Mouse (Mus musculus) liver, embryonic 16.5 days (tissue): ENCODE data around the gene Cramp1l. TPM values are rescaled to one million over a fixed set of nuclear protein-coding genes. Genes with fewer than 3 reads are reported as not detected.

Source experiments
- ATAC-seq: fragments of 200-750 bp; cut with Nextera tagmentation; 2 replicates; pipeline ENCODE4 v1.8.0; 2017; ENCODE audit warnings: low read depth, mild to moderate bottlenecking, moderate number of reproducible peaks, moderate library complexity
- H3K27ac ChIP-seq: fragments of 300-500 bp; sonication (generic); 2 replicates; pipeline ENCODE4 v1.5.1; 2014; ENCODE audit warnings: mild to moderate bottlenecking, low read length
- H3K27me3 ChIP-seq: fragments of 300-500 bp; sonication (generic); 2 replicates; pipeline ENCODE4 v1.6.1; 2014; ENCODE audit warnings: low read depth, low read length, mixed read lengths; ENCODE audit not compliant: control insufficient read depth, insufficient read depth
- H3K36me3 ChIP-seq: fragments of 300-500 bp; sonication (generic); 2 replicates; pipeline ENCODE4 v1.6.1; 2014; ENCODE audit warnings: mild to moderate bottlenecking; ENCODE audit not compliant: control insufficient read depth, insufficient read depth
- H3K4me1 ChIP-seq: fragments of 300-500 bp; sonication (generic); 2 replicates; pipeline ENCODE4 v1.6.1; 2014; ENCODE audit warnings: low read depth, low read length, mixed read lengths; ENCODE audit not compliant: control insufficient read depth
- H3K4me2 ChIP-seq: fragments of 300-500 bp; sonication (generic); 2 replicates; pipeline ENCODE4 v1.6.1; 2014; ENCODE audit warnings: low read depth, low read length, mixed read lengths
- H3K4me3 ChIP-seq: fragments of 300-500 bp; sonication (generic); 2 replicates; pipeline ENCODE4 v1.5.1; 2014; ENCODE audit warnings: low read depth, mild to moderate bottlenecking, low read length
- H3K9ac ChIP-seq: fragments of 300-500 bp; sonication (generic); 2 replicates; pipeline ENCODE4 v1.6.1; 2014; ENCODE audit warnings: low read depth, low read length
- H3K9me3 ChIP-seq: fragments of 300-500 bp; sonication (generic); replicated peaks from 2 replicates; pipeline ENCODE4 v1.6.1; 2016; ENCODE audit warnings: low read length; ENCODE audit not compliant: control insufficient read depth
- polyA plus RNA-seq: library from polyadenylated mRNA; unstranded; fragments of >200 nt; fragmentation: Nextera tagmentation; extraction: Ambion mirVana; gene quantifications from 2 replicates; pipeline ENCODE4 v1.2.1, GENCODE M21; 2015

The Cramp1l gene
- polyA plus RNA-seq, 1 experiment from 2014 or later: 2.9 TPM

DNA sequence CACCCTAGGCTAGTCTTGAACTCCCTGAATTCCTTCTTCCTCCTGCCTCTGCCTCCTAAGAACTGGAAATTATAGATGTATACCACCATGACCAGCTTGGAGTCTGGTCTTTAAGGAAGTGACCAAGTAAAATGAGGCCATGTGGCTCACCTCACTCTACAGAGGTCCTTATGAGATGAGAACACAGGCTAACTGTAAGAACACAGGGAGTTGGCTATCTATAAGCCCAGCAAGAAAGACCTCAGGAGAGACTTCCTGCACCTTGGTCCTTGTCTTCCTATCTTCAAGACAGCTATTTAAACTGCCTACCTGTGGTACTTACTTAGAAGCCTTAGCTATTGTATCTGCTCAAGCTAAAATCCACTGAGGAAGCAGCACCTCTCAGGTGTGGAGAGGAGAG lies 101.6 kb downstream of the Cramp1l start:
- Histone ChIP-seq H3K36me3 (peaks cover 71% of the 10 kb centered on the region), H3K4me3 (no peak overlapping the region), H3K9me3 (no peaks in the 10 kb centered on the region), H3K27me3 (no peaks in the 10 kb centered on the region), H3K4me1 (no peaks in the 10 kb centered on the region), H3K27ac (no peak overlapping the region), H3K9ac (no peak overlapping the region), H3K4me2 (no peak overlapping the region)
- ATAC-seq: no peak

Other genes starting within 250 kb of the Cramp1l start
- 0.30 and 0.56 TPM in 2 replicates for gene Meiob, start 211.5 kb downstream of the Cramp1l start, polyA plus RNA-seq
- gene Hagh, start 175.6 kb downstream of the Cramp1l start, polyA plus RNA-seq: 124 and 125 TPM in 2 replicates
- gene Fahd1, start 165.4 kb downstream of the Cramp1l start, polyA plus RNA-seq: 46.3 and 47.3 TPM in 2 replicates
- 11.0 and 11.7 TPM in 2 replicates for gene Igfals, start 149.8 kb downstream of the Cramp1l start, polyA plus RNA-seq
- 53.2 and 55.5 TPM in 2 replicates for gene Nubp2, start 129.4 kb downstream of the Cramp1l start, polyA plus RNA-seq
- 38.9 and 40.3 TPM in 2 replicates for gene Spsb3, start 129.1 kb downstream of the Cramp1l start, polyA plus RNA-seq
- gene Eme2, start 120.7 kb downstream of the Cramp1l start, polyA plus RNA-seq: 12.1 and 12.2 TPM in 2 replicates
- 48.9 and 50.7 TPM in 2 replicates for gene Mrps34, start 120.7 kb downstream of the Cramp1l start, polyA plus RNA-seq
- 46.7 and 54.0 TPM in 2 replicates for gene Nme3, start 119.3 kb downstream of the Cramp1l start, polyA plus RNA-seq
- gene Mapk8ip3, start 78.8 kb downstream of the Cramp1l start, polyA plus RNA-seq: 9.5 and 11.6 TPM in 2 replicates
- gene Jpt2, start 55.1 kb downstream of the Cramp1l start, polyA plus RNA-seq: 52.6 and 53.6 TPM in 2 replicates
- gene Ift140, start 297 bp upstream of the Cramp1l start, polyA plus RNA-seq: 145 and 146 TPM in 2 replicates
- gene Tmem204, start 67.8 kb upstream of the Cramp1l start, polyA plus RNA-seq: 6.2 and 7.3 TPM in 2 replicates
- gene Telo2, start 100.2 kb upstream of the Cramp1l start, polyA plus RNA-seq: 12.2 TPM in 2 replicates
- gene Ptx4, start 105.0 kb upstream of the Cramp1l start, polyA plus RNA-seq: not detected in 2 replicates
- 9.9 and 10.3 TPM in 2 replicates for gene Clcn7, start 117.6 kb upstream of the Cramp1l start, polyA plus RNA-seq
- gene Ccdc154, start 146.7 kb upstream of the Cramp1l start, polyA plus RNA-seq: 0.04 TPM in 1 of 2 replicates, not detected in the other
- not detected in 2 replicates for gene Gm38655, start 159.7 kb upstream of the Cramp1l start, polyA plus RNA-seq
- 14.2 and 15.1 TPM in 2 replicates for gene BC003965, start 168.8 kb upstream of the Cramp1l start, polyA plus RNA-seq
- gene Unkl, start 172.6 kb upstream of the Cramp1l start, polyA plus RNA-seq: 6.8 and 7.9 TPM in 2 replicates
- 17.8 and 19.9 TPM in 2 replicates for gene Gnptg, start 224.3 kb upstream of the Cramp1l start, polyA plus RNA-seq
- 14.7 and 15.0 TPM in 2 replicates for gene Tsr3, start 224.4 kb upstream of the Cramp1l start, polyA plus RNA-seq
- 0.46 and 0.57 TPM in 2 replicates for gene Baiap3, start 240.6 kb upstream of the Cramp1l start, polyA plus RNA-seq